Mouse (Mus musculus): ENCODE measurements around the gene 4933400A11Rik. TPM values are rescaled to one million over a fixed set of nuclear protein-coding genes. Genes with fewer than 3 reads are reported as not detected.

Gene 4933400A11Rik
- total and polyA plus RNA-seq, 3 experiments: not detected

DNA sequence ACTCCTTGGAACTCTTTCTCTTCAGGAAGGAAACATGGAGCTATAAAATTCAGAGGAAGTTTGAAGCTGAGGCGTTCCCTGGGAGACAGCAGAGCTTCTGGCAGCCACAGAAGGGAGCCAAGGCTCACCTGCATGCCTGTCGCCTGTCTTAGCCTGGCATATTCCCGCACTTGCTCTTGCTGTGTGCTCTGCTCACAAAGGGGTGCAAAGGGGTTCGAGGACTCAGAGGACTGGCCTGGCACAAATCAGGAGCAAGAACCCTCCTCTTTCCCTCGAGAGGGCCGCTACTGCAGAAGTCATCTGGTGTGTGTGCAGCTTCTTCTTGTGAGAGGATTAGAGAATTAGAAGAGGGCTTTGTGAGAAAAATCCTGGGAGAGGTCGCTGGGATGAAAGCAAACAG is 48.3 kb upstream of the 4933400A11Rik start:
- Histone ChIP-seq H3K27ac (ENCODE audit: insufficient read depth, low read depth) (no peak overlapping the region), H3K4me3 (replicated peaks in 1 of 3; ENCODE audit: low read depth in 2 of 3, low read length in 2 of 3, poor library complexity in 1 of 3) (no peak overlapping the region), H3K27me3 (replicated peaks) (no peaks in the 10 kb centered on the region), H3K79me2 (replicated peaks; ENCODE audit: control insufficient read depth, extremely low read depth, insufficient read depth, poor library complexity, severe bottlenecking) (no peaks in the 10 kb centered on the region), H3K9me3 (replicated peaks; ENCODE audit: low read length) (no peaks in the 10 kb centered on the region), H3K4me1 (ENCODE audit: control insufficient read depth in 1 of 2, insufficient read depth in 2 of 2) (peaks cover 0 to 2% of the 10 kb centered on the region in 2 experiments; a peak in 1 of 4 replicates), H3K36me3 (replicated peaks in 1 of 2; ENCODE audit: control insufficient read depth in 1 of 2, insufficient read depth in 1 of 2, low read length in 1 of 2) (no peaks in the 10 kb centered on the region), H3K9ac (ENCODE audit: insufficient read depth, low read depth) (no peak overlapping the region), H3K4me2 (ENCODE audit: insufficient read depth, low read depth, poor library complexity, severe bottlenecking) (no peak overlapping the region; the same call in 1 of the 2 replicates)
- in situ Hi-C loops (cut with MboI; ENCODE audit: low pct_ligation_motif_present, low pct_unique_long_range_greater_than_20kb, low sequenced_read_pairs): no loop called here
- no peak for DNase-seq (ENCODE audit: extremely low read depth)
- no peak for TF ChIP-seq CHD2 (IDR thresholded peaks at IDR 0.05; ENCODE audit: low read length)
- TF ChIP-seq ZMIZ1 (IDR thresholded peaks at IDR 0.05; ENCODE audit: low read depth, low read length): no peak
- TF ChIP-seq RCOR1 (conservative IDR thresholded peaks at IDR 0.05; ENCODE audit: low read depth, low read length): no peak
- no peak for TF ChIP-seq CHD1 (IDR thresholded peaks at IDR 0.05; ENCODE audit: low read depth, low read length)
- TF ChIP-seq ELF1 (IDR thresholded peaks at IDR 0.05; ENCODE audit: low read depth, low read length): no peak
- TF ChIP-seq SMC3 (IDR thresholded peaks at IDR 0.05; ENCODE audit: low read depth, low read length): no peak
- no peak for TF ChIP-seq MYC (IDR thresholded peaks at IDR 0.05; ENCODE audit: low read depth, low read length)
- no peak for TF ChIP-seq TCF12 (IDR thresholded peaks at IDR 0.05; ENCODE audit: low read depth, low read length)
- TF ChIP-seq GABPA (IDR thresholded peaks at IDR 0.05; ENCODE audit: insufficient replicate concordance, low read depth, low read length): no peak
- TF ChIP-seq TBP (conservative IDR thresholded peaks at IDR 0.05; ENCODE audit: low read depth, low read length): no peak
- TF ChIP-seq IRF4 (IDR thresholded peaks at IDR 0.05; ENCODE audit: low read depth, low read length): no peak
- TF ChIP-seq POLR2AphosphoS2 (IDR thresholded peaks at IDR 0.05; ENCODE audit: low read depth, low read length): no peak
- no peak for TF ChIP-seq MAFK (IDR thresholded peaks at IDR 0.05; ENCODE audit: insufficient replicate concordance, low read length)
- no peak for TF ChIP-seq USF2 (conservative IDR thresholded peaks at IDR 0.05; ENCODE audit: low read depth, low read length)
- dilution Hi-C loops (cut with MboI; ENCODE audit: extremely low pct_ligation_motif_present, extremely low pct_unique_long_range_greater_than_20kb, low sequenced_read_pairs): no loop called here

DNA sequence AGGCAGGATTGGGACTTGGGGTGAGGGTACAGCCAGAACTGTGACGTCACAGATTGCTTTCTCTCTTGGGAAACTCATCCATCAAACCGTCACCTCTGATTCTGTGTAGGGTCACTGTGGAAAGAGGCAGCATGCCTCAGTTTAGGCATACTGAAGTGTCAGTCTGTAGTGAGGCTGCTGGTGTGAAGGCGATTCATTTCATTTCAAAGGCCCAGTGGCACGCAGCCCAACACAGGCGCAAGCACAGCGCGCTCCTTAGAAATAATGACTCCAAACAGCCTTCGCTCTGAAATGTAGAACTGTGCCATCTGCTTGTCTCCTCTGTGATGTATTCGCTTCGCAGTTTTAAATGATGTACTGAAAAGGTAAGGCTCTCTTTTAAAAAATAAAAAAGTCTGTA is 47.5 kb upstream of the 4933400A11Rik start:
- no peaks in the 10 kb centered on the region for H3K27me3 ChIP-seq (replicated peaks)
- no peaks in the 10 kb centered on the region for H3K79me2 ChIP-seq (replicated peaks; ENCODE audit: control insufficient read depth, extremely low read depth, insufficient read depth, poor library complexity, severe bottlenecking)
- peaks cover 0 to 2% of the 10 kb centered on the region in 2 experiments; a peak in 1 of 4 replicates for H3K4me1 ChIP-seq (ENCODE audit: control insufficient read depth in 1 of 2, insufficient read depth in 2 of 2)
- H3K9ac ChIP-seq (ENCODE audit: insufficient read depth, low read depth): no peak overlapping the region
- in situ Hi-C loops (cut with MboI; ENCODE audit: low pct_ligation_motif_present, low pct_unique_long_range_greater_than_20kb, low sequenced_read_pairs): no loop called here
- H3K9me3 ChIP-seq (replicated peaks; ENCODE audit: low read length): no peaks in the 10 kb centered on the region
- no peak for TF ChIP-seq NELFE (IDR thresholded peaks at IDR 0.05; ENCODE audit: low read depth, low read length)
- DNase-seq (ENCODE audit: extremely low read depth): no peak
- H3K27ac ChIP-seq (ENCODE audit: insufficient read depth, low read depth): no peak overlapping the region
- H3K4me2 ChIP-seq (ENCODE audit: insufficient read depth, low read depth, poor library complexity, severe bottlenecking): no peak overlapping the region
- H3K36me3 ChIP-seq (replicated peaks in 1 of 2; ENCODE audit: control insufficient read depth in 1 of 2, insufficient read depth in 1 of 2, low read length in 1 of 2): no peaks in the 10 kb centered on the region
- dilution Hi-C loops (cut with MboI; ENCODE audit: extremely low pct_ligation_motif_present, extremely low pct_unique_long_range_greater_than_20kb, low sequenced_read_pairs): no loop called here
- no peak overlapping the region for H3K4me3 ChIP-seq (replicated peaks in 1 of 3; ENCODE audit: low read depth in 2 of 3, low read length in 2 of 3, poor library complexity in 1 of 3)

DNA sequence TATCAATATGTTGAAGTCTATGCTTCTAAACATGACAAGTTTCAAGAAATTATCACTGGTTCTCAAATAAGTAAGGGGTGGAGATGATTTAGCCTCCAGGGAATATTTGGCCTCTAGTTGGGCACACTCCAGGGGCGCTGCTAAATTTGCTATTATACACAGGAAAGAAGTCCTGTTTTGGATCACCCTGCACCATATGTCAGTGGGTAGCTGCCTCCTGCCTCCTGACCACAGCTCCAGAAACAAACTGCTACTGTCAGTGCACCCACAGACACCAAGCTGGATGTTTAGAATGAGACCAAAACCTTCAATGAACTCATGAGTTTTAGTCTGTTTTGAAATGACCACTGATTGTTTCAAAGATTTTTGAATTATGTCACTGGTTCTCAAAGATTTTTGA is 34.2 kb upstream of the 4933400A11Rik start:
- no peak for TF ChIP-seq ZKSCAN1 (IDR thresholded peaks at IDR 0.05; ENCODE audit: borderline replicate concordance, low read depth, low read length)
- Histone ChIP-seq H3K36me3 (replicated peaks in 1 of 2; ENCODE audit: control insufficient read depth in 1 of 2, insufficient read depth in 1 of 2, low read length in 1 of 2) (no peaks in the 10 kb centered on the region), H3K9ac (ENCODE audit: insufficient read depth, low read depth) (no peak overlapping the region), H3K79me2 (replicated peaks; ENCODE audit: control insufficient read depth, extremely low read depth, insufficient read depth, poor library complexity, severe bottlenecking) (no peaks in the 10 kb centered on the region), H3K9me3 (replicated peaks; ENCODE audit: low read length) (no peaks in the 10 kb centered on the region), H3K27ac (ENCODE audit: insufficient read depth, low read depth) (no peak overlapping the region), H3K4me1 (ENCODE audit: control insufficient read depth in 1 of 2, insufficient read depth in 2 of 2) (no peaks in the 10 kb centered on the region), H3K4me3 (replicated peaks in 1 of 3; ENCODE audit: low read depth in 2 of 3, low read length in 2 of 3, poor library complexity in 1 of 3) (no peak overlapping the region), H3K27me3 (replicated peaks) (no peaks in the 10 kb centered on the region), H3K4me2 (ENCODE audit: insufficient read depth, low read depth, poor library complexity, severe bottlenecking) (no peak overlapping the region)
- in situ Hi-C loops (cut with MboI; ENCODE audit: low pct_ligation_motif_present, low pct_unique_long_range_greater_than_20kb, low sequenced_read_pairs) (no loop called here), dilution Hi-C loops (cut with MboI; ENCODE audit: extremely low pct_ligation_motif_present, extremely low pct_unique_long_range_greater_than_20kb, low sequenced_read_pairs) (no loop called here)
- no peak for DNase-seq (ENCODE audit: extremely low read depth)
